Mouse (Mus musculus): Measurements from ENCODE around the gene Olfr522. TPM values are rescaled to one million over a fixed set of nuclear protein-coding genes. Genes with fewer than 3 reads are reported as not detected.

Gene Olfr522
- polyA plus RNA-seq (2016; fragmentation: Nextera tagmentation; extraction: Ambion mirVana): not detected in 2 replicates

DNA sequence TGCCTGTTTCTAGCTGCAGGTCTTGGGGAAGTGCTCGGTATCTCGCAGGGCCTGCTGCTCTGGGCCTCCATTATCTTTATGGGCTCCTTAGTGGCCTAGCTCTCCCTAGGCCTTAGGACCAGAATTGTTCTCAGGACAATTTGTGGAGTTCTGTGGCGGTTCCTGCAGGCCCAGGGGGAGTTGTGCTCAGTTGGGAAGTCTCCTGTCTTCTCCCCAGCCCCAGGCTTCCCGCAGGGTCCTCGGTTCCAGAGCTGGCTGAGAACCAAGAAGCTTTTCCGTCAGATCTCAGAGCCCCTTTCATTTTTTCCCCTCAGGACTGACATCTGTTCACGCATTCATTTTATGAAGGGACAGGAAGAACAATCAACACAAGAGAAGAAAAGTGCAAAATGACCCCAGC is at the start of gene Olfr522:
TSS of gene Olfr522 (minus strand) at position 101 of the 400 bp plus-strand sequence.
- no peak for DNase-seq (ENCODE audit: extremely low spot score, low spot score)
- WGBS: 80% methylated on average over 7 of the region's 7 CpGs
- Histone ChIP-seq H3K27me3 (ENCODE audit: poor library complexity, severe bottlenecking) (no peaks in the 10 kb centered on the region), H3K27ac (no peak within 1 kb of the TSS), H3K36me3 (replicated peaks) (no peaks in the 10 kb centered on the region), H3K9me3 (no peaks in the 10 kb centered on the region), H3K4me3 (no peak within 1 kb of the TSS), H3K4me1 (no peaks in the 10 kb centered on the region)

DNA sequence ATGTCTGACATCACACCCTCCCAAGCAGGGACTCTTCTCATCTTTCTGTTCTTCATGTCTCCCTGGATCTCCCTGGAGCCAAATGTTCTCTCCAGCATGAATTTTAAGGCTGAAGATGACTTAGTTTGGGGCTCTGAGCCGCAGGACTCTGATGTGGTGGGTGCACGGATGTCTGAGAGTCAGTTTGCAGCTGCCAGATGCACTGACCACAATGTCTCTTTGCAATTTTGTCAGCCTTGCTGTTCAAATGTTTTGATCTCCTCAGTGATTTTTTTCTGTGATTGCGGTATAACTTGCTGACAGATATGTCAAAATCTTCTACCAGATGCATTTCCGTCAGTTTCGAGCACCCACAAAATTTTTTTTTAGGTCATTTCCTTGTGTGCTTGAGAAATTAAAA is 49.3 kb upstream of the Olfr522 start:
- Histone ChIP-seq H3K27me3 (ENCODE audit: poor library complexity, severe bottlenecking) (no peaks in the 10 kb centered on the region), H3K36me3 (replicated peaks) (no peaks in the 10 kb centered on the region), H3K9me3 (no peaks in the 10 kb centered on the region), H3K27ac (no peak overlapping the region), H3K4me3 (no peak overlapping the region), H3K4me1 (no peaks in the 10 kb centered on the region)
- DNase-seq (ENCODE audit: extremely low spot score, low spot score): no peak
- 87% methylated on average over 5 of the region's 5 CpGs for WGBS

DNA sequence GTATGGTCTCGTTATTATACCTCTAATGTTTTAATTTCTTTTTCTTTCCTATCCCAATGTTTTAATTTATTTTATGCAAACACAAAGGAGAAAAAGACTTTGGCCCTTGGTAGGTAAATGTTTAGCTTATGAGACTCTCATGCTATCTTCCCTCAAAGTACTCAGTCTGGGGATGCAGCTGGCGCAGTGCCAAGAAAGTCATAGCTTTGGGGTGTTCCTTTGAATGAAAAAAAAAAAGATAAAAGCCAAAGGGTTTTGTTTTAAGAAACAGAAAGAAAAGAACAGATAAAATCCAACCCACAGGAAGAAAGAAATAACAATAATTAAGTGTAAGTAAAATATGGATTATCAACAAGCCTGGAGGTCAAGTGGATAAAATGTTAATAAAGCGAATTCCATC is 44.1 kb upstream of the Olfr522 start:
- no peaks in the 10 kb centered on the region for H3K27me3 ChIP-seq (ENCODE audit: poor library complexity, severe bottlenecking)
- H3K4me3 ChIP-seq: no peak overlapping the region
- 89% methylated on average over 3 of the region's 3 CpGs for WGBS
- no peaks in the 10 kb centered on the region for H3K4me1 ChIP-seq
- H3K9me3 ChIP-seq: no peaks in the 10 kb centered on the region
- DNase-seq (ENCODE audit: extremely low spot score, low spot score): no peak
- H3K36me3 ChIP-seq (replicated peaks): no peaks in the 10 kb centered on the region
- no peak overlapping the region for H3K27ac ChIP-seq

DNA sequence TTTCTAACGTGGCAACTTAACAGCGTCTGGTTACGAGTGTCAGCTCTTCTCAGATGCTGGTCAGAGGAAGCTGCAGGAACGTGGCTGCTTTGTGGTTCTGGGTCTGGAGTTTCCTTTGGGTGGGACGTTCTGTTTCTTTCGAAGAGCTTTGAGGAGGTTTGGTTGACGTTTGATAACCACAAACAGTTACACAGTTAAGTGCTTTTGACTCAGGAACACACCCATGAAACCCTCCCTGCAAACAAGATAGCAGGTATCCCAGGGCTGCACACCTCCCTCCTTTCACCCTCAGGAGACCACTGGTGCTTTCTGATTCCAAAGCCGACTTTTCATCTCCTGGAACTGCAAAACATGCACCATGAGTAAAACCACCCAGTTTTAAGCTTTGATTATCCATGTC is 43.6 kb upstream of the Olfr522 start:
- H3K4me3 ChIP-seq: no peak overlapping the region
- H3K27ac ChIP-seq: no peak overlapping the region
- no peaks in the 10 kb centered on the region for H3K27me3 ChIP-seq (ENCODE audit: poor library complexity, severe bottlenecking)
- 80% methylated on average over 8 of the region's 8 CpGs for WGBS
- no peaks in the 10 kb centered on the region for H3K9me3 ChIP-seq
- H3K36me3 ChIP-seq (replicated peaks): no peaks in the 10 kb centered on the region
- DNase-seq (ENCODE audit: extremely low spot score, low spot score): no peak
- no peaks in the 10 kb centered on the region for H3K4me1 ChIP-seq

DNA sequence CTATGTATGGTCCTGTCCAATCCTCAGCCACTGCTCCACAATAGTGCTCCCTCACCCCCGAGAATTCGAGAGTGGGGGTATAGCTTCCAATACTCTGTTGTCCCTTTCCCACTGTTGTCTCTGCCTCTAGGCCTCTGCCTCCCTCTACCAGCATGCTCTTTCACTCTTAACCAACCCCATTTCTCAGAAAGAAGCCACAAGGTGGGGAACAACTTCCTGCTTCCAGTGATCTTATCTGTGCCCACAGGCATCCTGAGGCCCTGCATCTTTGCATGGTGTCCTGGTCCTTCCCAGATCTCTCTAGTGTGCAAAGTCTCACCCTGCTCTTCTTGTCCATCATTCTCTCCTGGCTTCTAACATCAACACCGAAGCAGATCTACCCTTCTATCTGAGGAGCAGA is 42.3 kb upstream of the Olfr522 start:
- no peak for DNase-seq (ENCODE audit: extremely low spot score, low spot score)
- Histone ChIP-seq H3K4me1 (no peaks in the 10 kb centered on the region), H3K27me3 (ENCODE audit: poor library complexity, severe bottlenecking) (no peaks in the 10 kb centered on the region), H3K36me3 (replicated peaks) (no peaks in the 10 kb centered on the region), H3K27ac (no peak overlapping the region), H3K4me3 (no peak overlapping the region), H3K9me3 (no peaks in the 10 kb centered on the region)
- 88% methylated on average over 3 of the region's 3 CpGs for WGBS

DNA sequence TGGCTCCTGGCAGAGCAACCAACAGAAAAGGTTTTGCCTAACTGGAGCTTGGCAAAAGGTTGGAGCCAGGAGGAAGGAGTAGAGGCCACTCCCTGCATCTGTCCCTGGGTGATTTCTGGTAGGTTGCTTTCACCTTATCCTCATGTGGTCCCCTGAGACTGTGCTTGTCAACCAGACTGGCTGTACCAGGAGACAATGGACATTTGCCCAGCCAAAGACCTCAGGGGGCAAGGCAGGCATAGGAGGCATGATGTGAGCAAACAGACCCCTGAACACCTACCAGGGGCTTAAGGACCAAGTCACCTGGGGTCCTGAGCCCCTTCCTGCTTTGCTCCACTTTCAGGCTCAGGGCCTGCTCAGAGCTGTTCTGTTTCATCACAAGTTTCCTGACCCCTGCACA is 41.3 kb upstream of the Olfr522 start, which contains the start of gene Olfr524:
TSS of gene Olfr524 (minus strand) at position 101 of the 400 bp plus-strand sequence.
- Histone ChIP-seq H3K27ac (no peak within 1 kb of the TSS), H3K27me3 (ENCODE audit: poor library complexity, severe bottlenecking) (no peaks in the 10 kb centered on the region), H3K9me3 (no peaks in the 10 kb centered on the region), H3K36me3 (replicated peaks) (no peaks in the 10 kb centered on the region), H3K4me3 (no peak within 1 kb of the TSS), H3K4me1 (no peaks in the 10 kb centered on the region)
- DNase-seq (ENCODE audit: extremely low spot score, low spot score): no peak

DNA sequence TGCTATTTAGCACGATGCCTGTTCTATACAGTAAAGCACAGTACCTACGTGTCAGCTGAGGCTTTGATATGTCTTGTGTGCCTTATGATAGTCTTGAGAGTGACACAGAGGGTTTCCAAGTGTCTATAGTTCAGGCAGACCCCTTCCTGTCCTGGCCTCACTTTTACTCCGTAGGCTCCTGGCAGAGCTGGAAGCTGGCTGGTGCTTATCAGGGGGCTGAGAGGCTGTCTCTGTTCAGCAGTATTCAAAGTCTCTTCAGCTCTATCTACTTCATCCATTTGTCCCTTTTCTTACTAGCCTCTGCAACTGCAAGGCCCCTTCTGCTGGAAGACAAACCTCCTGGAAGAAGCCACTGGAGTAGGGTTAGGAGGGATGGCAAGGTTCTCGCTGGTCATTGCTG is 36.5 kb upstream of the Olfr522 start:
- no peaks in the 10 kb centered on the region for H3K4me1 ChIP-seq
- DNase-seq (ENCODE audit: extremely low spot score, low spot score): no peak
- no peaks in the 10 kb centered on the region for H3K27me3 ChIP-seq (ENCODE audit: poor library complexity, severe bottlenecking)
- no peaks in the 10 kb centered on the region for H3K36me3 ChIP-seq (replicated peaks)
- H3K4me3 ChIP-seq: no peak overlapping the region
- H3K27ac ChIP-seq: no peak overlapping the region
- no peaks in the 10 kb centered on the region for H3K9me3 ChIP-seq
- WGBS: 91% methylated on average over 4 of the region's 4 CpGs

DNA sequence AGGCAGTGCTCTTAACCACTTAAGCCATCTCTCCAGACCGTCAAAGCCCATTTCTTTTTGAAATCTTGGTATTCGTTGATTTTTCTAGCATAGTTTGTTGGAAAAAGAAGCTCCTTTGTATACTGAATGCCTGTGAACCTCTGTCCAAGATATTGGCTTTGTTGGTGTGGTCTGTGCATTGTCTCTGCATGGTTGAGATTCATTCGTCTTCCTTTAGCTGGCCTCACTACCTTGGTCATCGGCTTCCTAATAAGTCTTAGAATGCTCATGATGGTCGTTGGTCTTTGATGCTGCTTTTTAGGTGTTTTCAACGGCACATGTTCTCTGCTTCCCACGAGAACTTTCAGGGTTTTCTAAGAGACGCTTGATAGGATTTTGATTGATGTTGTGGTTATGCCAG is 31.4 kb upstream of the Olfr522 start:
- no peak overlapping the region for H3K4me3 ChIP-seq
- 87% methylated on average over 8 of the region's 8 CpGs for WGBS
- no peak for DNase-seq (ENCODE audit: extremely low spot score, low spot score)
- no peaks in the 10 kb centered on the region for H3K27me3 ChIP-seq (ENCODE audit: poor library complexity, severe bottlenecking)
- no peak overlapping the region for H3K27ac ChIP-seq
- H3K36me3 ChIP-seq (replicated peaks): no peaks in the 10 kb centered on the region
- H3K4me1 ChIP-seq: no peaks in the 10 kb centered on the region
- H3K9me3 ChIP-seq: no peaks in the 10 kb centered on the region

DNA sequence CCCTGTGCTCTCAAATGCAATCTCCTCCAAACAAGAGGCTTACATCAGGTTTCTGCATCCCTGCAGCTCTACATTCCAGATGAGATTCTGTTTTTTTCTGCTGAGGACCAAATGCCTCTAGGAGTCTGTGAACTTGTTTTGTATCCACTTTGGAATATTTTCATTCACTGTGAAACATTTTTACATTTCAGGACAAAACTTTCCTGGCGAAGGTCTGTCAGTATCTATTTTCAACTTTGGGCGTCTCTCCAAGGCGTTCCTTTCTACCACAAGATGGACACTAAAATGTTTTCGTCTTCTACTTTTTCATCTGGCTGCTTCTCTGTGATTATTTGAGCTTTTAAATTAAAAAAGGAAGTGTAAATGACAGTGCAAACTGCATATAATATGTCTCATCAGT is 29.5 kb upstream of the Olfr522 start:
- H3K36me3 ChIP-seq (replicated peaks): no peaks in the 10 kb centered on the region
- H3K4me3 ChIP-seq: no peak overlapping the region
- no peak overlapping the region for H3K27ac ChIP-seq
- no peaks in the 10 kb centered on the region for H3K27me3 ChIP-seq (ENCODE audit: poor library complexity, severe bottlenecking)
- H3K9me3 ChIP-seq: no peaks in the 10 kb centered on the region
- no peak for DNase-seq (ENCODE audit: extremely low spot score, low spot score)
- H3K4me1 ChIP-seq: no peaks in the 10 kb centered on the region
- WGBS: 89% methylated on average over 4 of the region's 4 CpGs

DNA sequence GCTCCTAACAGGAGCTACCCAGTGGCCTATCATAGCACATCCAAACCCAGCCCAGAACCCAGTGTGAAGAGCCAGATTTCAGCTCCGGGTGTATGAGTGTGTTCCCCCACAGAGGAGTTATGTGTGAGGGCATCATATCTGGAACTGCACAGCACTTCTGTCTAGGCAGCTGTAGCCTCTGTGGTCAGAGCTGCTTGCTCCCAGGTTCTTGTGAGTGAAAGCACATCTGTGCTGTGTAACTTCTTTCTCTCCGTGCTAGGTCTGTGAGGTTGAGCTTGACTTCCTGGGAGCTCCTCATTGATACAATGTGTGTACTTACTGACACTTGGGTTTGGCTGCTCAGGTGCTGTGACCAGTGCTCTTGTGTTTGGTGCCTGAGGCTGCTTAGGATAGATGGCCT is 28.3 kb upstream of the Olfr522 start:
- no peak for DNase-seq (ENCODE audit: extremely low spot score, low spot score)
- H3K9me3 ChIP-seq: no peaks in the 10 kb centered on the region
- no peaks in the 10 kb centered on the region for H3K4me1 ChIP-seq
- H3K27ac ChIP-seq: no peak overlapping the region
- no peaks in the 10 kb centered on the region for H3K36me3 ChIP-seq (replicated peaks)
- H3K27me3 ChIP-seq (ENCODE audit: poor library complexity, severe bottlenecking): no peaks in the 10 kb centered on the region
- no peak overlapping the region for H3K4me3 ChIP-seq
- 85% methylated on average over 2 of the region's 2 CpGs for WGBS

DNA sequence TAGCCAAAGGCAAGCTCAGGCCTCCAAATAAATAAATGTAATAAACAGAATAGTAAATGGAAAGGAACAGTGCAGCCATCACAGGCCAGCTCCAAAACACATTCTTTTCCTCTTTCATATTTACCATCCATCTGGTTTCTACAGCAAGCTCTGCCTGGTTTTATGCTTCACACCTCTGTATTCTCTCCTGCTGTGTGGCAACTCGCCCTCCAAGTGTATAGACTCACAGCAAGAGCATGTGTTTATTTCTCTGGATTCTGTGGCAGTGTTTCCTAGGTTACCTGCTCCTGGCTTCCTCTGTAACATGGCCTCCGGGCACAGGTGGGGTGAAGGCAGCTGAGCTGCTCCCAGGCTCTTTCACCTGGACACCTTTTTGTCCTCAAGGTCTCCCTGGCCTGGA is 27.9 kb upstream of the Olfr522 start:
- Histone ChIP-seq H3K27ac (no peak overlapping the region), H3K4me1 (no peaks in the 10 kb centered on the region), H3K27me3 (ENCODE audit: poor library complexity, severe bottlenecking) (no peaks in the 10 kb centered on the region), H3K36me3 (replicated peaks) (no peaks in the 10 kb centered on the region), H3K9me3 (no peaks in the 10 kb centered on the region), H3K4me3 (no peak overlapping the region)
- 61% methylated on average over 2 of the region's 2 CpGs for WGBS
- DNase-seq (ENCODE audit: extremely low spot score, low spot score): no peak

DNA sequence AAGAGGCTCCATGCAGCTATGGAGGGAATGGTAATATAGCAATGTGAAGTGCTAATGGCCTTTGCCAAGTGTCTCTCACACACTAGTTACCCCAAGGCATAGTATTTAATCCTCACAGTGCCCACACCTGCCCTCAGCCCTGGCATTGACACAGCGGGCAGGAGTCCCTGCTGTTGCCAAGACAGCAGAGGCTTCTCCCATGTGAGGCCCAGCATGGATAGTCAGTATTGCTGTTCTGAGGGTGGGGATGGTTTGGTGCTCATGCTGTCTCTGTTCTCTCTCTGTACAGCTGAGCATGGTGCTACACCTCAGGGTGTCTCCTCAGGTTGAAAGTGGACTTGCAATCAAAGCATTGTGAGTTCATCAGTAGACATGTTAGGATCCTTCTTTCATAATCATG is 25.9 kb upstream of the Olfr522 start:
- H3K4me1 ChIP-seq: no peaks in the 10 kb centered on the region
- H3K27ac ChIP-seq: no peak overlapping the region
- no peak overlapping the region for H3K4me3 ChIP-seq
- 86% methylated on average over 1 of the region's 1 CpGs for WGBS
- no peaks in the 10 kb centered on the region for H3K27me3 ChIP-seq (ENCODE audit: poor library complexity, severe bottlenecking)
- no peak for DNase-seq (ENCODE audit: extremely low spot score, low spot score)
- no peaks in the 10 kb centered on the region for H3K36me3 ChIP-seq (replicated peaks)
- no peaks in the 10 kb centered on the region for H3K9me3 ChIP-seq

DNA sequence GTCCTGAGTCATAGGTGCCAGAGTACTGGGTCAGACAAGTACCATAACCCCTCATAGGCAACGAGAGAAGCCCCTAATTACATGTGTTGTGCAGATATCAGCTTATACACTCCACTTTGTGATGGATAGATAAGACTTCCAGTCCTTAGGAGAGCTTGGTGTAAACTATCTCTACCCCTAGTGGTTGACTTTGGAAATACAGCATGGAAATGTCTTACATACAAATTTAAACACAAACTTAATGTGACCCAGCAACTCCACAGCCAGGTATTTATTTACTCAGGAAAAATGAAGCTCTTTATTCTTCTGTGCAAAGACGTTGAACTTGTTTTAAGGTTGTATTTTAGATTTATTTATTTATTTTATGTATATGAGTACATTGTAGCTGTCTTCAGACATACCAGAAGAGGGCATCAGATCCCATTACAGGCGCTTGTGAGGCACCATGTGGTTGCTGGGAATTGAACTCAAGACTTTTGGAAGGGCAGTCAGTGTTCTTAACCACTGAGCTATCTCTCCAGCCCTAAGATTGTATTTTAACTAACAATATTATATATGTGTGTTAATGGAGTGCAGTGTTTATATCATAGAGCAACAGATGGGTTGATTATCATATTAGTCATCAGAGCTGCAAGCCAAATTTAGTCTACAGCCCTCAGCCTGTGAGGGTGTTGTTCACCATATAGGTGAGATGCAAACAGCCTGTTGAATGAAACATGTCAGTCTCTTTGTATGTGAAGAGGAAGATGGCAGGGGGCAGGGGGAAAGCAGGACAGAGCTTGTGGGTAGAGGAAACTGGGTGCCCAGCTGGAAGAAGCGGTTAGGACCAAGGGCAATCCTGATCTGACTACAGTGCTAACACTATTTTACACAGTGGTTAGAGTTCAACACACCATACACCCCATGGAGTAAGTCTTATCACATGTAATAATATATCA is 24.1 kb upstream of the Olfr522 start:
- no peak for DNase-seq (ENCODE audit: extremely low spot score, low spot score)
- H3K36me3 ChIP-seq (replicated peaks): no peaks in the 10 kb centered on the region
- H3K27ac ChIP-seq: no peak overlapping the region
- no peaks in the 10 kb centered on the region for H3K4me1 ChIP-seq
- H3K9me3 ChIP-seq: no peaks in the 10 kb centered on the region
- WGBS: 68% methylated on average over 4 of the region's 4 CpGs
- H3K27me3 ChIP-seq (ENCODE audit: poor library complexity, severe bottlenecking): no peaks in the 10 kb centered on the region
- H3K4me3 ChIP-seq: no peak overlapping the region

All from forebrain, embryonic 10.5 days (tissue).